Mouse (Mus musculus): ENCODE data around the gene Zmym2.

Gene Zmym2

DNA sequence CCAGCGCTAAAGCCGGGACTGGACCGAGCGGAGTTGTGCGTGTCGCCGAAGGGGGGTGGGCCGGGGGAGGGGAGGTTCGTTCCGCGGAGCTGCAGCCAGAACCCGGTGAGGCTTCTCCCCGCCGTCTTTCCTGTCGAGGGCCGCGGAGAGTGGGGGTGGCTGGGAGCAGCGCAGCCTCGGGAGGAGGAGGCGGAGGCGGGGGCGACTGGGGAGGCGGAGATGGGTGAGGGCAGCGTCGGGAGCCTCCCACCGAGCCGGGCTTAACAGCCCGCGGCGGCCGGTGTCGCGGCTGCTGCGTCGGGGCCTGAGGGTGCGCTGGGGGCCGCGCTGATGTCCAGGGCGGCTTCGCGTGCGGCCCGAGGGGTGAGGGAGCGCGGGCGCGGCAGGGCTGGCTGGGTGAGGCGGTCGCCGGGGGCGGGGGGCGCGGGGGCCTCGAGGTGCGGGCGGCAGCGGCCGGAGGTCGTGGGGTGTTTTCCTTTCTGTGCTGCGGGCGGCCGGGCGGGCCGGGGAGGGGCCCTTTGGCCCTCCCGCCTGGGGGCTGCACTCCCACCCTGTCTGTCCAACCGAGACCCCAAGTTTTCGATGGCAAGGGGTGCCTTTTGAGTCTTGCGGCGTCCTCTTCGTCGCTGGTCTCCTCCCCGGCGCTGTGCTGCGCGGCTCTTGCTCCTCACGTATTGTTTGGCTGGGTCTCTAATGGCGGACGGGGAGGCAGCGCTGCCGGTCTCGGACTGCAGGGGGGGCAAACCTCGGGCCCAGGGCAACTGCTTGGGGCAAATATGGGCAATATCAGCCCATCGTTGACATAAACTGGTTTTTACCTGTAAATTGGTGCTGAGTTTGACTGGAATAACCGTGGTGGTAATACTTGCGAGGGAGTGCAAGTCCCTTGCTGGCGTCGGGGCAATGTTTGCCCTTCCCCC lies at the start of gene Zmym2:
Zmym2 (plus strand) TSS at position 60 of the 920 bp plus-strand sequence.
- DNase-seq (ENCODE audit: low spot score) = peak; percentile 75

DNA sequence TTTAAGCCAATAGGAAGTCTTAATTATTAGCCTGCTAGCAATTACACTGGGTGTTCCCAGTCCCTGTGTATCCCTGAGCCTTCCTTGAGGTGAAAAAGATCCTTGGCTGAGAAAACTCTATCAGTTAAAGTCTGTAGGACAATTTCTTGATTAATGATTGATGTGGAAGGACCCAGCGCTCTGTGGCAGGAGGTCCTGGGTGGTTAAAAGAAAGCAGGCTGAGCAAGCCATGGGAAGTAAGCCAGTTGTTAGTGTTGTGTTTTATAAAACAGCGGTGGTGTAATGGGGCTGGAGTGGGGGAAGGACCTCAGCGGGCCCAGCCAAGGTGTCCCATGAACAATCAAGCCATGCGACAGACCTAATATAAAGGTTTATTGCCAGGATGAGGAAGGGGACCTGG lies 42.4 kb upstream of the Zmym2 start:
- DNase-seq (ENCODE audit: low spot score) = no peak

DNA sequence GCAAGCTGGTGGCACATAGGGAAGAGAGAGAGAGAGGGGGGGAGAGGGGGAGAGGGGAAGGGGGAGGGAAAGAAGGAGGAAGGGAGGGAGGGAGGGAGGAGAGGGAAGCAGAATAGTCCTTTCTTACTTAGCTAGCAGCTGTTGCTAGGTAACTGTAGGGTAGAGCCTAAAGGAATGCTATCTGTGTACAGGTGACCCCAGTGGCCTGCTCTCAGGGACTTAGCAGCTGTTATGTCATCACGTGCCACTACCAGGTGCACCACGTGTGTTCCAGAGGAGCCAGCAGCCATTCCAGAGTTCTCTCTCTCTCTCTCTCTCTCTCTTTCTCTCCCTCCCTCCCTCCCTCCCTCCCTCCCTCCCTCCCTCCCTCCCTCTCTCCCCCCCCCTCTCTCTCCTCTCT lies 41.9 kb upstream of the Zmym2 start:
- no peak for DNase-seq (ENCODE audit: low spot score)

DNA sequence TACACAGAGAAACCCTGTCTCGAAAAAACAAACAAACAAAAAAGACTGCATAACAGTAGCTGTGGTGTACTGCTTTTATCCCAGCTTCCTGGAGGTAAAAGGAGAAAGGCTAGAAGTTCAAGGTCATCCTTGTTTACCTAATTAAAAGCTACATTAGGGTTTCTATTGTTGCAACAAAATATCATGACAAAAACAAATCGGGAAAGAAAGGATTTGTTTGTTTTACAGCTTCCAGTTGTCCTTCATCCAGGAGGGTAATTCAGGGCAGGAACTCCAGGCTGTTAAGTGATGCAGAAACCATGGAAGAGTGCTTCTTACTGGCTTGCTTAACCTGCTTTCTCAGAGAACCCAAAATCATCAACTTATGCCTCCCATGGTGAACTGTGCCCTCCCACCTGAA lies 38.1 kb upstream of the Zmym2 start:
- DNase-seq (ENCODE audit: low spot score) = no peak

DNA sequence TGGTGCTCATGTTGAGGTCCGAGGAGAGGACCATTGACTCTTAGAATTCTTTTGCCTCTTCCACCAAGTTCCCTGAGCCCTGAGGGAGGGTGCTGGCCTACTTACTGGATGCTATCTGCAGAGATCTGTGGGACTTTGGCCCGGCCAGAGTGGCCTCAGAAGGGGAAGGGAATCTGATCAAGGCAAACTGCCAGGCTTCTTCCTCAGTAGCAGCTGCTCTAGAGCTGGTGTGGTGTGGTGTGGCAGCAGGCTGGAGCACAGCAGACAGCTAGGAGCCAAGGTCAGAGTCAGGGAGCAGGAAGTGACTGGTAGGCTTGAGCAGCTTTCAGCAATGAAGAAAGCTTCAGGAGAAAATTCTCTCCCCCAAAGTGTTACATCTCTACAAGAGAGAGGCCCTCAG lies 36.8 kb upstream of the Zmym2 start:
- DNase-seq (ENCODE audit: low spot score) = peak; percentile 9

DNA sequence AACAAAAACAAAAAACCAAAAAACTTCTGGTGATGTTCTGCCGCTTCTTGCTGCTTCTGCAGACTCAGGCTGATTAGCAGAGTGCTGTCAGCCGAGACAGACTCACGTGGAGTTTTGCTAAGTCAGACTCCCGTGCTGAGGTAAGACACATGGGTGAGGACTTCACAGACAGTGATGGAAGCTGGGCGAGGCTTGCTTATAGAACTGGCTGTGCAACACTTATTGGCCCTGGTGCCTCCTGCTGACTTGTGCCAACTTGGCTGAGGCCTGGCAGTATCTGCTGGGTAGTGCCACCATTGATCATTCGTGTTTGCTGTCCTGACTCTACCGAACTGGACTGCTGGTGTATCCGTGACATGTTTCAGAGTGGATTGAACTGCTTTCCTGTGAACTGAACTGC lies 22.4 kb upstream of the Zmym2 start:
- no peak for DNase-seq (ENCODE audit: low spot score)

DNA sequence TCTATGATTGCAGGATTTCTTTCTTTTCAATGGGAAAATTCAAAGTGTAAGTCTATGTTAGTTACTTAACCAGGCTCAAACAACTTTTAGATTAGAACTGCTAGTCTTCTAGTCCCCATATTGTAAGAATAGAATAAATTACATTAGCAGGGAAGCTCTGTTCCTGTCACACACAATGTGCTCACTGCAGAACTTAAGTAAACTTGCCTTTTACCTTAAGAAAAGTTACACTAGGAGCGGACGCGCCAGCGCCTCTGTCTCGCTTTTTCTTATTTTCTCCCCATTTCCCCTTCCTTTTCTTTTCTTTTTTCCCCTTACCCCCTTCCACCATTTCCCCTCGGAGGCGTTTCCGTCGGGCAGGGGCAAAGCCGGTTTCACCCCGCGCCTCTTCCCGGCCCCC lies 21.8 kb upstream of the Zmym2 start:
- DNase-seq (ENCODE audit: low spot score) = no peak

DNA sequence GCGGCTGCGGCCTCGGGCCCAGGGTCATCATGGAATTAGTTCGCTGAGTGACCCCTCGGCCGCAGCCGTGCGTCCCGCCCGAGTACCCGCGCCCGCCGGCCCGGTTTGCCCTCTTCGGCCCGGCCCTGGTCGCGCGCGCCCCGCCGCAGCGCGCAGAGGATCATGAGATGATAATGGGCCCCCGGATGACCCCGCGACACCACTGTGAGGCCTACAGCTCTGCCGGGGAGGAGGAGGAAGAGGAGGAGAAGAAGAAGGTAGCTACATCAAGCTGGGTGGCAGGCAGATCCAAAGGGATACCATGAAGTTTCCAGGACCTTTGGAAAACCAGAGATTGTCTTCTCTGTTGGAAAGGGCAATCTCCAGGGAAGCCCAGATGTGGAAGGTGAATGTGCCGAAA lies 21.3 kb upstream of the Zmym2 start:
- DNase-seq (ENCODE audit: low spot score) = peak; percentile 13

DNA sequence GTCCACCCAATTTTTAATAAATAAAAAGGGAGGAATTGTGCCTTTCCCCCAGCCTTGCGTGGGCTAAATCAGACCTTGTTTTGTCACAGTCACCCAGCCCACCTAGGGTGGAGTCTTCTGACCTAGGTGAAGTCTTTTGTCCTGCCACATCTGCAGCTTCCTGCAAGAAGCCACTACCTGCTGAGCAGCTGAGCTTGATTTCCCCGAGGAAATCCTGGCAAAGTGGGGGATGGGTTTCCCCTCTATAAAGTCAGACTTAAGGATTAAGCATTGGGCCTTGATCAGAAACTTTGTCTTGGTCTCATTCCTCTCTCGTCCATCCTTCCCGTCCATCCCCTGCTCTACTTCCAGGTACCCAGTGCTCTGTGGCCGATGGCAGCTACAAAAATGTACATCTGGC lies 12.9 kb upstream of the Zmym2 start:
- no peak for DNase-seq (ENCODE audit: low spot score)

DNA sequence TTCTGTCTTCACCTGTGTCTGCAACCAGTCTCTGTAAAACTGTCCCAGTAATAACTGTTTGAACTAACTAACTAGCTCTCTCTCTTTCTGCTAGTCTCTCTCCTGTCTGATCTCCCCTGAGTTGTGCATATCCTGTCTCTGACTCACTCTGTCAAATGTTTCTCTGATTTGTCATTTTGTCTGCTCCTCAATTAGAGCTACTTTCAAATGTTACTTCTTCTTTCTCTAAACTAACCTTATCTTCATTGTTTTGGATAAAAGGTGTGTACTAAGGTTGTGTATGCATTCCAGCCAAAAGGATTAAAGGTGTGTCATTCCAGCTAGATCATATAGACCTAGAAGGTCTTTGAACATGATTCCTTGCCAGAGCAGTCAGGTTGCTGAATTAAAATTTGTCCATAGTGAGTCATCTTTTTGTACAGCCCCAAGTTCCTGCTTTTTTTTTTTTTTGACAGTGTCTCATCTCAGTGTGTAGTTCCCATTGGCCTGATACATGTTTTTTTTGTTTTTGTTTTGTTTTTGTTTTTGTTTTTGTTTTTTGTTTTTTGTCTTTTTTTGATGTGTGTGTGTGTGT lies 10.8 kb upstream of the Zmym2 start:
- DNase-seq (ENCODE audit: low spot score) = no peak

DNA sequence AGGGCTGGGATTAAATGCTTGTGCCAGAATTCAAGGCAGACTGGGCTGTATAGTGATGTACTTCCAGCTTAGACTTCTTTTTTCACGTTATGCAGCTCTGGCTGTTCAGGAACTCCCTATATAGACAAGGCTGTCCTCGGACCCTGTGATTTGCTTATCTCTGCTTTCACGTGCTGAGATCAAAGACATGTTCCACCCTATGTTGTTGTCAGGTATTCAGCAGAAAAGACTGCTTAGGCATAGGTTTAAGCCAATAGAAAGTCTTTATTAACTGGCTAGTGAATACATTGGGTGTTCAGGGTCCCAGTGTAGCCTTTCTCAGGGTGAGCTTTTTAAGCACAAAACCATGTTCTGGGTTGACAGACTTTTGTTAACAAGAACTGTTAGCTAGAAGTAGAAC lies 5.2 kb upstream of the Zmym2 start:
- no peak for DNase-seq (ENCODE audit: low spot score)

DNA sequence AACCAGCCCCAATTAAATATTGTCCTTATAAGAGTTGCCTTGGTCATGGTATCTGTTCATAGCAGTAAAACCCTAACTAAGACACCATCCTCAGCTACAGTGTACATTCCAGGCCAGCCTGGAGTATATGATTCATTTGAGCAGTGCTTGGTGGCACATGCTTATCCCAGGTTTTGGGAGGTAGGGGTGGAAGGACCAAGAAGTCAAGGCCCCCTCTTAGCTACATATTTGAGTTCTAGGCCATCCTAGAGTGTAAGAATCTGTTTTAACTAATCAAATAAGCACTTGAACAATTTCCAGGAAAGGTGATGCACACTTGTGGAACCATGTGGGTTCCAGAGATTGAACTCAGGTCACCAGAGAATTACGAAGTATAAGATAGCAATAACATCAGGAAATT lies 3.0 kb upstream of the Zmym2 start:
- DNase-seq (ENCODE audit: low spot score) = no peak

DNA sequence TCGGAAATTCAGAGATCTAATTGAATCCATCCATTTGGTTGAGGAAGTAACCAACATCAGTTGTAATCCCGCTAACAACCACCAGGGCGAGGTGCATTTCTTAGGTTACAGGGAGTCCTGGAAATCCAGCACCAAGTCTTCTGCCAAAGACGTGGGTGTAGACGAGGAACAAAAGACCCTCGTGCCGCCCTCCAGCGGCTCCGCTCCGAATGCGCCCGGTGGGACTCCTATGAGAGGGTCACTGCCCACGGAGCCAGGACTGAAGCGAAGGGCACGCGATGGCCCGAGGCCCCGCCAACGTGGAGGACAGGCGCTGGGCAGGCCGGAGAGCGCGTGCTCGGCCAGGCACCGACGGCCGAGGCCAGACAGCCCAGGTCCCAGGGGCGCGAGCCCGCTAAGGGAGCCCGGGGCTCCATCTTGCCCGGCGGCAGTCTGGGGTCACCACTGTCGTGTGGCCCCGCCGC lies 1.1 kb upstream of the Zmym2 start:
- DNase-seq (ENCODE audit: low spot score) = peak; percentile 73

DNA sequence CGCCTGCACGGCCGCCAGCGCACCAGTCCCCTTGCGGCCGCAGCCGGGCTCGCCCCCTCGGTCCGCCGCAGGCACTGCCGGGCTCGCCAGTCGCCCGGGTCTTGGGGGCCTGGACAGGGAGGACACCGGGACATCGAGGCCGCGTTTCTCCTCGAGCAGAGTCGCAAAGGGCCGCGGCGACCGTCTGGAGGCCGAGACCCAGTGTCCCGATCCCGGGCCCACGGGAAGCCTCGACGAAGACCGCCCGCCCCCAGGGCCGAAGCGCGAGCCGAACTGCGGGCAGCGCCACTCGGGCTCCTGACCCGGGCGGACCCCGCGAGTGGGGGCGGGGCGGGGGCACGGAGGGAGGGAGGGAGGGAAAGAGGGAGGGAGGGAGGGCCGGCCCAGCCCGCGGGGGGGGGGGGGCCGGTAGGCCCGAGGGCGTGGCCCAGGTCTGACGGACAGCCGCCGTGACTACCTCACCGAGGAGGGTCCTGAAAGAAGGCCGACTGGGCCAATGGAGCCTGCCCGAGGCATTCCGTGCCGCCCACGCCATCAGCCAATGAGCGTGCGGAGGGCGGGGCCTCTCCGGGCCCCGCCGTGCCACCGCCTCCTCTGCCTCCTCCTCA lies 363 bp upstream of the Zmym2 start:
- peak; percentile 86 for DNase-seq (ENCODE audit: low spot score)

DNA sequence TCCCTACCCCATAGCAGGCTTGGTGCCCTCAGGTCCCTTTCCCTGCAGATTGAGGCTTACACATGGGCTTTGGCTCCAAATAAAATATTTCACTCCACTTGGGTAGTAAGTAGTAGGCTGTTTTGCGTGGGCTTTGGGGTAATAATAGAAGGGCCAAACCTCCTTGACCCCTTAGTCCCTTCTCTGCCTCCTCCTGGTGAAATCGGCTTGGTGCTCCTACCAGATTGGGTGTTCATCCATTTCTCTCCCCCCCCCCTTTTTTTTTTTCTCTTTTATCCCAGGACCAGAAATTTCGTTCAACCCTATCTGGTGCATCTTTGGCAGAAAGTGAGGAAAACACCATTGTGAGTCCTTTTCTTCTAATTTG lies 1.0 kb downstream of the Zmym2 start:
- no peak for DNase-seq (ENCODE audit: low spot score)

DNA sequence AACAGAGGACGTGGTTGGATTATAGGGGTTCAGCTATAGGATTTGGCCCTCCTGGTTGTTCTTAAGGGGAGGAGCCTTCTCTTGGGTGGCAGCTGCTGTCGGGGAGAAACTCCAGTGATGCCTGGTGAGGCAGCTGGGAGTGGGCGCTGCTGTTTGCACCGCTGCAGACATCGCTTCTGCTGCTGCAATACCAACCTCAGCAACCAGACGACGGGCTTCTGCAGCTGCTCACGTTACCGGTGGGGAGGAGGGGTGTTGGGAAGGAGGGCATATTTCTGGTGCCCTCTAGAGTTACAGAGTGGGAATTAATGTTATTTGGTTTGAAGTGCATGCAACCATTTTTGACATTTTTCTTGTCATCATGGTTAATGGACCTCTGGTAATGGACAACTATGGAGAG lies 1.4 kb downstream of the Zmym2 start:
- DNase-seq (ENCODE audit: low spot score) = peak; percentile 62

DNA sequence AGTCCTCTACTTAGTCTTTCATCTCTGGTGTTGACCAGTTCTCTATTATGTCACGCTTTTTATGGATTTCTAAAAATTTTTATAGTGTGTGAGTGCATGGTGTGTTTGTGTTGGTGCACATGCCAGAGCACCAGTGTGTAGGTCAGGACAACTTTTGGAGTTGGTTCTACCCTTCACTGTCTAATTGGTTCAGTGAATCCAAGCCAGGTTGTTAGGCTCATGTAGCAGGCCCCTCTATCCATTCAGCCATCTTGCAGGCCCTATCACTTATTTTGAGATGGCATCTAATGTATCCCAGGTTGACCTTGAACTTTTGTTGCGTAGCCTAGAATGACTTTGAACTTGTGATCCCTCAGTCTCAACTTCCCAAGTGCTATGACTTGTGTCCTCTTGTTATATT lies 2.0 kb downstream of the Zmym2 start:
- DNase-seq (ENCODE audit: low spot score) = no peak

DNA sequence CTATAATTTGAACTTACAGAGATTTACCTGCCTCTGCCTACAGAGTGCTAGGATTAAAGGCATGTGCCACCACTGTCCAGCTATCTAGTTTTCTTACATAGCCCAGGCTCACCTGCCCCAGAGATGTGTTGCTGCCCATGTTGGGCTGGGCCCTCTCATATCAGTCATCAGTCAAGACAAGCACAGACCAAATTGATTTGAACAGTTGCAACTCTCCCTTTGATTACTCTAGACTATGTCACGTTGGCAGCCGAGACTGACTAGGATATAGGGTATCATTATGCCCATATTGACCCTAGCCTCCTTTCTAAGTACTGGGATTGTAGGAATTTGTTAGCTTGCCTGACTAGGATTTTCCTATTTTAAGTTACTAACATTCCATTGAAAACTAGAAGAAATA lies 8.0 kb downstream of the Zmym2 start:
- no peak for DNase-seq (ENCODE audit: low spot score)

DNA sequence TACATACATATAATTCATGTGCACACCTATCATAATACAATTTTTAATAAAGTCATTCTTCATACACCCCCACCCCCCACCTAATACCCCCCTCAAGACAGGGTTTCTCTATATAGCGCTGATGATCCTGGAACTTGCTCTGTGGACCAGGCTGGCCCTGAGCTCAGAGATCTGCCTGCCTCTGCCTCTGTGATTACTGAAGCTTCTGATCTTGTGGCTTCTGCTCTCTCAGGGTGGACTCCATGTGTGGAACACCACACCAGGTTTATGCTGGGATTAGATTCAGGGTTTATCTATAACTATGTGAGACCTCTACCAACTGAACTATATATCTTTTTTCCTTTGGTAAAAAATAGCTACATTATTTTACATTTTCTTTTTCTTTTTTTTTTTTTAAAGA lies 10.1 kb downstream of the Zmym2 start:
- no peak for DNase-seq (ENCODE audit: low spot score)

DNA sequence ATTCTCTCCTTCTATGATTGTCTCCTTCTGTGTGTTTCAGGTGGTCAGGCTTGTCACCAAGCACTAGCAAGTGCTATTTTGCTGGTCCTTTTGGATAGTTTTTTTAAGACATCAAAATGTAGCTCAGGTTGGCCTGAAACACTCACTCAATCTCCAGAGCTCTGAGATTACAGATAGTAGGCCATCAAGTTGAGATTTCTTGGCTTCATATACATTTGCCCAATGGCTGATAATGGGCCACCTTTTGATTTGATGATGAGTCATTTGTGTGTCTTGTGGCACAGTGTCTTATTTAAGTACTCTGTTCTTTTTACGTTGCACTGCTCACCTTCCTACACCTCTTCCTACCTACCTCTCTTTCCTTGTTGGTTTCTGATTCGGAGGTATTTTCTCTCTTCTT lies 11.0 kb downstream of the Zmym2 start:
- no peak for DNase-seq (ENCODE audit: low spot score)

DNA sequence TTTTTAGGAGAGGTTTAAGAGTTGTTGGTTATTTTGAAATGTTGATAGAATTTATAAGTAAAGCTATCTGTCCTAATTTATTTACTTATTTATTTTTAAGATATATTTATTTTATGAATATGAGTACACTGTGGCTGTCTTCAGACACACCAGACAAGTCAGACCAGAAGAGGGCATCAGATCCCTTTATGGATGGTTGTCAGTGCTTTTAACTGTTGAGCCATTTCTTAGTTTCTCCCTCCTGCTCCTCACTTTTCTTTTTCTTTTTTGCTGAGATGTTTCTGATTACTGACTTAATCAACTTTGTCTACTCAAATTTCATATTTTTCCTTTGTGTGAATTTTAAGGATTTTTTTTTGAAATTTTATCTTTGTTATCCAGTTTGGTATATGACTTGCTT lies 13.2 kb downstream of the Zmym2 start:
- no peak for DNase-seq (ENCODE audit: low spot score)

DNA sequence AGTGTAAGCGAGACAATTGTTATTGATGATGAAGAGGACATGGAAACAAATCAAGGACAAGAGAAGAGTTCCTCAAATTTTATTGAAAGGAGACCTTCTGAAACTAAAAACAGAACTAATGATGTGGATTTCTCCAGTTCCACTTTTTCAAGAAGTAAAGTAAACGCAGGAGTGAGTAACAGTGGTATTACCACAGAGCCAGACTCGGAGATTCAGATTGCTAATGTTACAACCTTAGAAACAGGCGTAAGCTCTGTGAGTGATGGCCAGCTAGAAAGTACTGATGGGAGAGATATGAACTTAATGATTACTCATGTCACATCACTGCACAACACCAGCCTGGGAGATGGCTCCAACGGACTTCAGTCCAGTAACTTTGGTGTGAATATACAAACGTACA lies 16.6 kb downstream of the Zmym2 start:
- no peak for DNase-seq (ENCODE audit: low spot score)

DNA sequence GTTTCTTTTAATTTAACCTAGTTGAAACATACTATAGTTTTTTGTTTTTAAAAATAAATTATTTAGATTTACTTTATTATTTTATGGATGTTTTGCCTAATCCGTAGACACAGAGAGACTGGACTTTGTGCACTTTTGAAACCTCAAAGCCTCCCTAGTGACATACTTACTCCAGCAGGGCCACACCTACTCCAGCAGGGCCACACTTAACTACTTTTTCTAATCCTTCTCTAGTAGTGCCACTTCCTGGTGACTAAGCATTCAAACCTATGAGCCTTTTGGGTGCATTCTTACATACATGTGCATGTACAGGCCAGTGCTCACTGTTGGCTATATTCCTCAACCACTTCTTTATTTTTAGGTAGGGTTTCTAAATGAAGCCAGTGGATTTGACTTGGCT lies 19.2 kb downstream of the Zmym2 start:
- DNase-seq (ENCODE audit: low spot score) = no peak

All from ovary, postnatal 36 days (tissue).